Mouse (Mus musculus): ENCODE measurements around the gene Rxfp3. TPM values are rescaled to one million over a fixed set of nuclear protein-coding genes. Genes with fewer than 3 reads are reported as not detected.
"Not testable (repeated sequence)": the region's sequence is repeated elsewhere in the genome, so short reads cannot be mapped to it uniquely, and the experiment has no call there.

Gene Rxfp3
- polyA plus RNA-seq, 2 experiments = not detected

DNA sequence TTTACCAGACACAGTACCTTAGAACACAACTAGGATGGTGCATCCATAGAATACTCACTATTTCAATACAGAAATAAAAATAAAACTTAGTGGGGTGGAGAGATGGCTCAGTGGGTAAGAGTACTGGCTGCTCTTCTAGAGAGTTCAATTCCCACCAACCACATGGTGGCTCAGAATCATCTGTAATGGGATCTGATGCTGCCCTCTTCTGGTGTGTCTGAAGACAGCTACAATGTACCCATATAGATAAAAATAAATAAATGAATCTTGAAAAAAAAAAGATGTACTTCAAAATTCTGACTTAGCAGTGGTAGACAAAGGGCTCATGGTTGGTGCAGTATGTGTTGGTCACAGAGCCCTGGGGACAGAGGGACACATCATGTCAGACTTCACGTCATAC is 46.2 kb downstream of the Rxfp3 start:
- TF ChIP-seq CTCF (IDR thresholded peaks at IDR 0.05; ENCODE audit: low read depth) (no peak), EP300 (IDR thresholded peaks at IDR 0.05; ENCODE audit: low read depth) (no peak)
- ATAC-seq (ENCODE audit: insufficient read depth) = no peak
- Histone ChIP-seq H3K9me3 (ENCODE audit: control insufficient read depth, low read length) (no peaks in the 10 kb centered on the region), H3K9ac (replicated peaks) (no peak overlapping the region), H3K4me1 (replicated peaks; ENCODE audit: control insufficient read depth in 2 of 2, insufficient read depth in 2 of 2, low read length in 1 of 2) (peaks cover 0 to 1% of the 10 kb centered on the region in 2 experiments; a peak in 1 of 4 replicates), H3K27me3 (ENCODE audit: control insufficient read depth, insufficient read depth, low read length) (no peaks in the 10 kb centered on the region), H3K4me3 (ENCODE audit: insufficient read depth in 1 of 2, low read depth in 2 of 2, low read length in 2 of 2) (no peak overlapping the region), H3K36me3 (replicated peaks; ENCODE audit: control insufficient read depth, insufficient read depth, low read depth) (no peaks in the 10 kb centered on the region), H3K4me2 (ENCODE audit: low read depth) (no peak overlapping the region), H3K27ac (no peak overlapping the region)
- DNase-seq (ENCODE audit: low read depth in 3 of 3, low spot score in 3 of 3) = no peak
- 70% methylated on average over 1 of the region's 1 CpGs for WGBS (ENCODE audit: insufficient replicate concordance)

DNA sequence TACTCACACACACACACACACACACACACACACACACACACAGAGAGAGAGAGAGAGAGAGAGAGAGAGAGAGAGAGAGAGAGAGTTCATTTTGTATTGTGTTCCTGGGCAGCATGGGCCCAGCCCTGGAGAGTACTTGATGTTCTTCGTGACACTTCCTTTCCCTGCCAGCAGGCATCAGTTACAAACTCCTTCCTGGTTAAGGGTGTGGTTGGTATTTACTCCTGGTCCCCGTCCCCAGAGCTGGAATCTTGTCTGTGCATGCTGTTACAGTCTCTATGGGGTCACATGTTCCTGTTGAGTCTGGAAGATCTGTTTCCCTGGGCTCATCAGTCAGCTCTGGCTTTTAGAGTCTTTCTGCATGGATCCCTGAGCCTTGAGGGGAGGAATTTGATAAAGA is 47.4 kb downstream of the Rxfp3 start:
- H3K4me1 ChIP-seq (replicated peaks; ENCODE audit: control insufficient read depth in 2 of 2, insufficient read depth in 2 of 2, low read length in 1 of 2) = peaks cover 0 to 3% of the 10 kb centered on the region in 2 experiments; a peak in 1 of 4 replicates
- DNase-seq (ENCODE audit: low read depth in 3 of 3, low spot score in 3 of 3) (no peak), ATAC-seq (ENCODE audit: insufficient read depth) (no peak)
- no peak overlapping the region for H3K27ac ChIP-seq
- no peaks in the 10 kb centered on the region for H3K9me3 ChIP-seq (ENCODE audit: control insufficient read depth, low read length)
- H3K9ac ChIP-seq (replicated peaks) = no peak overlapping the region
- H3K4me2 ChIP-seq (ENCODE audit: low read depth) = no peak overlapping the region
- 44% methylated on average over 2 of the region's 2 CpGs for WGBS (ENCODE audit: insufficient replicate concordance)
- H3K36me3 ChIP-seq (replicated peaks; ENCODE audit: control insufficient read depth, insufficient read depth, low read depth) = no peaks in the 10 kb centered on the region
- TF ChIP-seq EP300 (IDR thresholded peaks at IDR 0.05; ENCODE audit: low read depth) (no peak), CTCF (IDR thresholded peaks at IDR 0.05; ENCODE audit: low read depth) (no peak)
- H3K27me3 ChIP-seq (ENCODE audit: control insufficient read depth, insufficient read depth, low read length) = no peaks in the 10 kb centered on the region
- H3K4me3 ChIP-seq (ENCODE audit: insufficient read depth in 1 of 2, low read depth in 2 of 2, low read length in 2 of 2) = no peak overlapping the region

DNA sequence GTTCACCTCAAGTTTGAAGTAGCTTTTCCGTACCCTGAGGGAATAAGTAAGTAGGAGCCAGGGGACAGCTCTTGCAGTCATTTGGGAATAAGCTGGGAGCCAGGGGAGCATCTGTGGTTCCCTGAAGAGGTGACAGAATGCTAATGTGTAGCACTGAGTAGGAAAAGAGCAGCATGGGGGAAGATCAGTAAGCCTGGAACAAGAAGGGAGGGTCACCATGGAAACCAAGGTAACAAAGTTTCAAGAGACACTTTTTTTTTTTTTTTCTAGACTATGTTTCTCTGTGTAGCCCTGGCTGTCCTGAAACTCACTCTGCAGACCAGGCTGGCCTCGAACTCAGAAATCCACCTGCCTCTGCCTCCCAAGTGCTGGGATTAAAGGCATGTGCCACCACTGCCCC is 51.3 kb downstream of the Rxfp3 start:
- not testable (repeated sequence) for H3K27me3 ChIP-seq (ENCODE audit: control insufficient read depth, insufficient read depth, low read length); H3K27ac ChIP-seq; H3K36me3 ChIP-seq (replicated peaks; ENCODE audit: control insufficient read depth, insufficient read depth, low read depth); H3K4me1 ChIP-seq (replicated peaks; ENCODE audit: control insufficient read depth in 2 of 2, insufficient read depth in 2 of 2, low read length in 1 of 2); DNase-seq (ENCODE audit: low read depth in 3 of 3, low spot score in 3 of 3); H3K9me3 ChIP-seq (ENCODE audit: control insufficient read depth, low read length); H3K9ac ChIP-seq (replicated peaks); H3K4me3 ChIP-seq (ENCODE audit: insufficient read depth in 1 of 2, low read depth in 2 of 2, low read length in 2 of 2); ATAC-seq (ENCODE audit: insufficient read depth); H3K4me2 ChIP-seq (ENCODE audit: low read depth)
- WGBS (ENCODE audit: insufficient replicate concordance) = 34% methylated on average over 2 of the region's 2 CpGs

DNA sequence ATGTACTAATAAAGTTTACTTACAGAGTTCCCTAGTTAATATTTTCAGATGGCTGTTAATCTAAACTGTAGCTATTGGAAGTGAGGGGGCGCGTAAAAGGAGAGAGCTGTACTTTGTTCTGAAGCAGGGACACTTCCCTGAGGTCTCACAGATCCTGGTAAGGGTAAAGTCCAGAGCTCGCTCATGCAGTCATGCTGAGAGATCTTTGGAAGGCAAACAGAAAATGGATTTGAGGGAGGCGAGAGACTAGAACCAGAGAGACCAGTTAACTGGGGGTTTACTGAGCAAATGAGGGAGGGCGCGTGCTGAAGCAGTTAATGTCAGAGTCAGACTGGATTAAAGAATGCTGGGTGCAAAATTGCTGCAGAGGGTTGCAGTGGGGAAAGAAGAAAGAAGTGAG is 52.0 kb downstream of the Rxfp3 start:
- H3K4me1 ChIP-seq (replicated peaks; ENCODE audit: control insufficient read depth in 2 of 2, insufficient read depth in 2 of 2, low read length in 1 of 2) = peaks cover 0 to 8% of the 10 kb centered on the region in 2 experiments; a peak in 2 of 4 replicates
- no peak overlapping the region for H3K9ac ChIP-seq (replicated peaks)
- no peaks in the 10 kb centered on the region for H3K9me3 ChIP-seq (ENCODE audit: control insufficient read depth, low read length)
- no peak overlapping the region for H3K27ac ChIP-seq
- no peak overlapping the region for H3K4me2 ChIP-seq (ENCODE audit: low read depth)
- WGBS (ENCODE audit: insufficient replicate concordance) = 60% methylated on average over 6 of the region's 6 CpGs
- no peaks in the 10 kb centered on the region for H3K36me3 ChIP-seq (replicated peaks; ENCODE audit: control insufficient read depth, insufficient read depth, low read depth)
- no peak overlapping the region for H3K4me3 ChIP-seq (ENCODE audit: insufficient read depth in 1 of 2, low read depth in 2 of 2, low read length in 2 of 2)
- no peaks in the 10 kb centered on the region for H3K27me3 ChIP-seq (ENCODE audit: control insufficient read depth, insufficient read depth, low read length)
- no peak for TF ChIP-seq EP300 (IDR thresholded peaks at IDR 0.05; ENCODE audit: low read depth)
- TF ChIP-seq CTCF (IDR thresholded peaks at IDR 0.05; ENCODE audit: low read depth) = no peak
- ATAC-seq (ENCODE audit: insufficient read depth) (no peak), DNase-seq (ENCODE audit: low read depth in 3 of 3, low spot score in 3 of 3) (peak in 2 of 3 experiments; percentile 13 to 16)

Other genes with a start within 250 kb of the Rxfp3 start
- gene C1qtnf3, start 85.7 kb downstream of the Rxfp3 start, polyA plus RNA-seq (2012; rRNA removed) = 0.02 TPM in 1 of 2 replicates, not detected in the other
- gene C1qtnf3, start 85.7 kb downstream of the Rxfp3 start, polyA plus RNA-seq (2014; fragmentation: Nextera tagmentation; extraction: Ambion mirVana) = not detected in 2 replicates
- gene Amacr, start 56.2 kb downstream of the Rxfp3 start, polyA plus RNA-seq (2012; rRNA removed) = 8.5 and 10.9 TPM in 2 replicates
- 19.3 and 20.3 TPM in 2 replicates for gene Amacr, start 56.2 kb downstream of the Rxfp3 start, polyA plus RNA-seq (2014; fragmentation: Nextera tagmentation; extraction: Ambion mirVana)
- gene Slc45a2, start 37.3 kb downstream of the Rxfp3 start, polyA plus RNA-seq (2012; rRNA removed) = 0.01 TPM in 2 replicates
- gene Slc45a2, start 37.3 kb downstream of the Rxfp3 start, polyA plus RNA-seq (2014; fragmentation: Nextera tagmentation; extraction: Ambion mirVana) = 0.16 TPM in 1 of 2 replicates, not detected in the other
- gene Adamts12, start 26.8 kb upstream of the Rxfp3 start, polyA plus RNA-seq (2012; rRNA removed) = 0.28 and 0.47 TPM in 2 replicates
- 0.23 and 0.54 TPM in 2 replicates for gene Adamts12, start 26.8 kb upstream of the Rxfp3 start, polyA plus RNA-seq (2014; fragmentation: Nextera tagmentation; extraction: Ambion mirVana)

All from liver, embryonic 14.5 days (tissue).